ENCODE assay signal across 10 mouse cellular contexts in genomic region chr17:29442131-29442557, GRCm38 (mm10). TPM values are rescaled to one million over a fixed set of nuclear protein-coding genes. Genes with fewer than 3 reads are reported as not detected.
DNase-seq lines count a peak whose midpoint lies in the region; ATAC-seq lines count a peak whose summit lies in the region.
"Had no signal": no experiment of that assay in that cellular context is flagged by ENCODE, and none has a peak within 500 bp of the region (broad histone marks: within the 10 kb centered on the region; RNA-seq: fewer than 3 reads in every experiment).

No protein-coding gene starts in this region.

- no peaks in the 10 kb centered on the region for H3K36me3 ChIP-seq in kidney, embryonic 14.5 days (ENCODE audit: control insufficient read depth, insufficient read depth, low read length)
- H3K36me3 ChIP-seq in limb, embryonic 10.5 days = no peaks in the 10 kb centered on the region
- H3K36me3 ChIP-seq in megakaryocyte, embryonic 14.5 days (replicated peaks; ENCODE audit: low read length) = peaks cover 3% of the 10 kb centered on the region
- no peaks in the 10 kb centered on the region for H3K36me3 ChIP-seq in hindbrain, embryonic 14.5 days (replicated peaks; ENCODE audit: control insufficient read depth, insufficient read depth)
- H3K36me3 ChIP-seq: midbrain, embryonic 12.5 days had no signal

- no peak overlapping the region for H3K27ac ChIP-seq in kidney, embryonic 14.5 days (ENCODE audit: low read depth, low read length)
- H3K27ac ChIP-seq in limb, embryonic 10.5 days = peak overlapping the region; percentile 37; the same call in 1 of the 2 replicates
- H3K27ac ChIP-seq in hindbrain, embryonic 14.5 days = no peak overlapping the region
- H3K27ac ChIP-seq: midbrain, embryonic 12.5 days had no signal

- H3K4me1 ChIP-seq in kidney, embryonic 14.5 days (ENCODE audit: control insufficient read depth, insufficient read depth, low read length) = peaks cover 30% of the 10 kb centered on the region
- peaks cover 61% of the 10 kb centered on the region for H3K4me1 ChIP-seq in limb, embryonic 10.5 days
- H3K4me1 ChIP-seq in megakaryocyte, embryonic 14.5 days = peaks cover 97% of the 10 kb centered on the region
- peaks cover 16% of the 10 kb centered on the region for H3K4me1 ChIP-seq in hindbrain, embryonic 14.5 days (replicated peaks; ENCODE audit: control insufficient read depth, insufficient read depth, low read length)

- DNase-seq in adrenal gland, adult (ENCODE audit: inconsistent age in 2 of 2, low spot score in 1 of 2) = peak; percentile 50 to 86
- DNase-seq in adrenal gland, adult 8-10 months = no peak
- peak; percentile 42 for DNase-seq in kidney, postnatal 10 days
- no peak for DNase-seq in limb, embryonic 10.5 days (ENCODE audit: low spot score)
- no peak for DNase-seq in right cerebral cortex, postnatal 14 days
- no peak for DNase-seq in hindbrain, embryonic 14.5 days (ENCODE audit: low spot score)
- DNase-seq: cerebellum, adult 9-10 months had no signal

- H3K4me2 ChIP-seq in kidney, embryonic 14.5 days (replicated peaks; ENCODE audit: low read depth, low read length) = no peak overlapping the region
- H3K4me2 ChIP-seq in hindbrain, embryonic 14.5 days (replicated peaks) = no peak overlapping the region
- H3K4me2 ChIP-seq: midbrain, embryonic 12.5 days had no signal

- H3K9me3 ChIP-seq in kidney, embryonic 14.5 days (ENCODE audit: control insufficient read depth, low read length) = no peaks in the 10 kb centered on the region
- no peaks in the 10 kb centered on the region for H3K9me3 ChIP-seq in limb, embryonic 10.5 days (replicated peaks)
- H3K9me3 ChIP-seq in megakaryocyte, embryonic 14.5 days = no peaks in the 10 kb centered on the region
- H3K9me3 ChIP-seq in hindbrain, embryonic 14.5 days (ENCODE audit: control insufficient read depth, low read length) = no peaks in the 10 kb centered on the region
- H3K9me3 ChIP-seq: midbrain, embryonic 12.5 days had no signal

- no peak for ATAC-seq in kidney, embryonic 14.5 days (ENCODE audit: low FRiP score, low TSS enrichment)
- ATAC-seq in hindbrain, embryonic 14.5 days (ENCODE audit: low FRiP score) = no peak

- no peaks in the 10 kb centered on the region for H3K27me3 ChIP-seq in kidney, embryonic 14.5 days (ENCODE audit: control insufficient read depth, insufficient read depth, low read length)
- no peaks in the 10 kb centered on the region for H3K27me3 ChIP-seq in limb, embryonic 10.5 days (ENCODE audit: low read depth, poor library complexity, severe bottlenecking)
- H3K27me3 ChIP-seq in megakaryocyte, embryonic 14.5 days (replicated peaks) = no peaks in the 10 kb centered on the region
- no peaks in the 10 kb centered on the region for H3K27me3 ChIP-seq in hindbrain, embryonic 14.5 days (ENCODE audit: control insufficient read depth, insufficient read depth, low read length)

- WGBS in kidney, embryonic 14.5 days = 60% methylated on average over 7 of the region's 7 CpGs
- 58% methylated on average over 7 of the region's 7 CpGs for WGBS in limb, embryonic 10.5 days
- WGBS in hindbrain, embryonic 14.5 days = 58% methylated on average over 7 of the region's 7 CpGs

- no peak overlapping the region for H3K9ac ChIP-seq in kidney, embryonic 14.5 days (ENCODE audit: low read depth, low read length)
- H3K9ac ChIP-seq in hindbrain, embryonic 14.5 days = no peak overlapping the region
- H3K9ac ChIP-seq: midbrain, embryonic 12.5 days had no signal

- H3K4me3 ChIP-seq in kidney, embryonic 14.5 days (ENCODE audit: low read length) = no peak overlapping the region
- no peak overlapping the region for H3K4me3 ChIP-seq in limb, embryonic 10.5 days
- H3K4me3 ChIP-seq in megakaryocyte, embryonic 14.5 days (replicated peaks) = peak overlapping the region; percentile 30
- no peak overlapping the region for H3K4me3 ChIP-seq in hindbrain, embryonic 14.5 days (replicated peaks; ENCODE audit: low read length)
- H3K4me3 ChIP-seq: midbrain, embryonic 12.5 days had no signal

RNA-seq across cellular contexts. Expression of gene Pim1, which starts 48.4 kb away (rescaled TPM):
- 100 to 1,000 TPM in 1 of 4 experiments, 10 to 100 TPM in 3; 55.1 to 168 (median 83.0) TPM for total RNA-seq in adrenal gland, adult 8-10 months (2022)
- polyA plus RNA-seq in kidney, embryonic 14.5 days (2014; fragmentation: Nextera tagmentation; extraction: Ambion mirVana) = 12.6 and 15.6 TPM in 2 replicates
- 27.4 and 31.0 TPM in 2 replicates for polyA plus RNA-seq in limb, embryonic 10.5 days (2016; fragmentation: Nextera tagmentation; extraction: Ambion mirVana)
- 350 and 629 TPM in 2 replicates for polyA plus RNA-seq in megakaryocyte, embryonic 14.5 days (2012; ENCODE audit: insufficient read depth, low replicate concordance)
- 6.4 and 7.8 TPM in 2 replicates for polyA plus RNA-seq in hindbrain, embryonic 14.5 days (2014; fragmentation: Nextera tagmentation; extraction: Ambion mirVana)

Comparison
In these comparisons a context has a peak if more than half of its experiments do, and no peak if none do; other contexts are left out.
1. DNase-seq: peak in adrenal gland, adult (2 of 2) and kidney, postnatal 10 days (single experiment); none in adrenal gland, adult 8-10 months (single experiment), limb, embryonic 10.5 days (single experiment), right cerebral cortex, postnatal 14 days (single experiment) and hindbrain, embryonic 14.5 days (single experiment).
2. RNA of gene Pim1, which starts 48.4 kb away (polyA plus RNA-seq): 350 to 629 TPM in megakaryocyte, embryonic 14.5 days; 27.4 to 31.0 TPM in limb, embryonic 10.5 days, 12.6 to 15.6 TPM in kidney, embryonic 14.5 days and 6.4 to 7.8 TPM in hindbrain, embryonic 14.5 days; every median in the first group is over 10 times any median in the second.